Mouse (Mus musculus) lung, embryonic 16.5 days (tissue): Measurements from ENCODE around the gene Tjp1. TPM values are rescaled to one million over a fixed set of nuclear protein-coding genes. Genes with fewer than 3 reads are reported as not detected.
A peak's percentile ranks its signal among the peaks of the same experiment; 100 is the strongest.

ENCODE experiments used
- ATAC-seq: fragments of 200-750 bp; cut with Nextera tagmentation; 2 replicates; pipeline ENCODE4 v1.8.0; 2017; ENCODE audit warnings: low read depth, mild to moderate bottlenecking, moderate library complexity
- H3K27ac ChIP-seq: fragments of 300-500 bp; sonication (generic); 2 replicates; pipeline ENCODE4 v1.5.1; 2014; ENCODE audit warnings: mild to moderate bottlenecking, control low read depth, low read length
- H3K27me3 ChIP-seq: fragments of 300-500 bp; sonication (generic); 2 replicates; pipeline ENCODE4 v1.6.1; 2014; ENCODE audit warnings: low read depth, low read length, mixed read lengths; ENCODE audit not compliant: control insufficient read depth, insufficient read depth
- H3K36me3 ChIP-seq: fragments of 300-500 bp; sonication (generic); 2 replicates; pipeline ENCODE4 v1.6.1; 2014; ENCODE audit warnings: low read length; ENCODE audit not compliant: control insufficient read depth, insufficient read depth
- H3K4me1 ChIP-seq: fragments of 300-500 bp; sonication (generic); replicated peaks from 2 replicates; pipeline ENCODE4 v1.6.1; 2014; ENCODE audit warnings: low read length, mixed read lengths; ENCODE audit not compliant: control insufficient read depth, insufficient read depth
- H3K4me2 ChIP-seq: fragments of 300-500 bp; sonication (generic); 2 replicates; pipeline ENCODE4 v1.6.1; 2014; ENCODE audit warnings: low read depth, low read length, control low read depth
- H3K4me3 ChIP-seq: fragments of 300-500 bp; sonication (generic); 2 replicates; pipeline ENCODE4 v1.5.1; 2014; ENCODE audit warnings: mild to moderate bottlenecking, low read length, control low read depth
- H3K9ac ChIP-seq: fragments of 300-500 bp; sonication (generic); 2 replicates; pipeline ENCODE4 v1.6.1; 2014; ENCODE audit warnings: low read length, control low read depth
- H3K9me3 ChIP-seq: fragments of 300-500 bp; sonication (generic); 2 replicates; pipeline ENCODE4 v1.6.1; 2016; ENCODE audit warnings: low read length; ENCODE audit not compliant: control insufficient read depth
- WGBS: fragments of 180-500 bp; shearing (Covaris S2); extraction: QIAGEN DNeasy Blood & Tissue Kit; methylation state at CpG from one replicate; pipeline ENCODE4 v1.1.7; 2014; 5-methylcytosine and 5-hydroxymethylcytosine counted together
- polyA plus RNA-seq: library from polyadenylated mRNA; unstranded; fragments of >200 nt; fragmentation: Nextera tagmentation; extraction: Ambion mirVana; gene quantifications from 2 replicates; pipeline ENCODE4 v1.2.1, GENCODE M21; 2015

Gene Tjp1
- polyA plus RNA-seq, 1 experiment from 2014 or later: 41.1 TPM

DNA sequence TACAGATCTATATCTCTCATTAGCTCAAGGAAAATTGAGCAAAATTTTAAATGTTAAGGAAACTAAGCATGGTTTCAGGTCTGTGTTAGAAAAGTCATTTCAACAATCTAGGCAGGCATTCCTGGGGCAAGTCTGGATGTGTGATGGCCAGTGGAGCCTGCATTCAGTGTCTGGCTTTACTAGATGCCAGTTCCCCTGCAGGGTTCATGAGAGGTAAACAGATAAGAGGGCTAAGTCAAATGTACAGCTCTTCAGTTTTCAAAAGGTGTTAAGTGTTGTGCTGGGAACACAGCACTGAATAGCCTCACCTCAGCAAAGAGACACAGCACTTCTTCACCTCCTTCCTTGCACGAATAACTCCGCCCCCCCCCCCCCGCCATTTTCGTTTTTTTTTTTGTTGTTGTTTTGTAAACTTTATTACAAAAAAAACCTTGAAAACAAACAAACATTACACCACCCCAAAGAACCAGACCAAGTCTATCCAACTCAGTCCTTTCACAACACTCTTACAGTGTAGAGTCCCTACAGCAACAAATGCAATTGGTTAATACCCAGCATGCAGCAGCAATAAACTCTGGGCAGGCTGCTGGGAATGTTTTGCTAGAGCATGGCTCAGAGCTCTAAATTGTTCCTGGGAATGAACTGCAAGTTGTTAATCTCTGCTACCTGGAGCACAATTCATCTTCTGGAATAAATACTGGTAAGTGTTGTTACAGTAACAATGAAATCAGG lies 177.1 kb downstream of the Tjp1 start:
- peaks cover 2% of the 10 kb centered on the region; the same call in 1 of the 2 replicates for H3K36me3 ChIP-seq
- H3K9me3 ChIP-seq: no peaks in the 10 kb centered on the region
- no peaks in the 10 kb centered on the region for H3K27me3 ChIP-seq
- H3K27ac ChIP-seq: no peak overlapping the region
- no peak for ATAC-seq
- WGBS: 67% methylated on average over 4 of the region's 4 CpGs
- H3K4me3 ChIP-seq: no peak overlapping the region
- H3K4me1 ChIP-seq: peaks cover 2% of the 10 kb centered on the region; the same call in 1 of the 2 replicates
- H3K9ac ChIP-seq: no peak overlapping the region
- H3K4me2 ChIP-seq: no peak overlapping the region

DNA sequence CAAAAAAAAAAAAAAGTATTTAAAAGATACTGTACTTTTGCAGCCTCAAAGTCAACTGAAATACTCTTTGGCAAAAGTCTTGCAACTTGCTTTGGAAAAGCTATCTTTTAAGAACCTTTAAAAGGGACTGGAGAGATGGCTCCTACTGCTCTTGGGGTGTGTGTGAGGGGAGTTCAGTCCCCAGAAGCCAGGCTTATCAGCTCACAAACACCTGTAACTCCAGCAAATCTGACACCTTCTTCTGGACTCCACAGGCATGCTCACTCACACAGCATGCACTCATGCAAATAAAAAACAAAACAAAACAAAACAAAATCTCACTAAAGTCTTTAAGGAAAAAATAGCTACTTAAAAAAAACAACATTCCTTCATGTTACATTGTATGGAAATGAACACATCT lies 179.0 kb downstream of the Tjp1 start:
- Histone ChIP-seq H3K27me3 (no peaks in the 10 kb centered on the region), H3K9me3 (no peaks in the 10 kb centered on the region), H3K27ac (no peak overlapping the region), H3K4me1 (no peaks in the 10 kb centered on the region), H3K9ac (no peak overlapping the region), H3K4me3 (no peak overlapping the region), H3K36me3 (peaks cover 2% of the 10 kb centered on the region; the same call in 1 of the 2 replicates), H3K4me2 (no peak overlapping the region)
- no peak for ATAC-seq

DNA sequence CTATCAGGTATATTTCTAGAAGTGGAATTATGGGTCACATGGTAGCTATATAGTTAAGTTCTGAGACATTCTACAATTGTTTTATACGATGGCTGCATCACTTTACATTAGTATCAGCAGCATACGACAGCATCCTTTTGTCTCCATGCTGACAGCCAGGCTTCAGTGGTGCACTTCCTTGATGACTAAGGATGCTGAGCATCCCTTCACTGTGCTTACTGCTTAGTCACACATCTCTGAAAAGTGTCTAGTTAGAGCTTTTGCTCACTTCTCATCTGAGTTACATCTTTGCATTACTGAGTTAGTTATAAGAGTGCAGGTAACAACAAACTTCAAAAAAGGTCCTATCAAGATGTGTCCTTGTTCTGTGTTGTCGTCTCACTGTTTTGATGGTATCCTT lies 182.3 kb downstream of the Tjp1 start:
- ATAC-seq: no peak
- no peak overlapping the region for H3K4me2 ChIP-seq
- no peak overlapping the region for H3K27ac ChIP-seq
- no peaks in the 10 kb centered on the region for H3K9me3 ChIP-seq
- 69% methylated on average over 3 of the region's 3 CpGs for WGBS
- H3K4me3 ChIP-seq: no peak overlapping the region
- no peaks in the 10 kb centered on the region for H3K4me1 ChIP-seq
- H3K27me3 ChIP-seq: no peaks in the 10 kb centered on the region
- H3K9ac ChIP-seq: no peak overlapping the region
- peaks cover 13% of the 10 kb centered on the region for H3K36me3 ChIP-seq

DNA sequence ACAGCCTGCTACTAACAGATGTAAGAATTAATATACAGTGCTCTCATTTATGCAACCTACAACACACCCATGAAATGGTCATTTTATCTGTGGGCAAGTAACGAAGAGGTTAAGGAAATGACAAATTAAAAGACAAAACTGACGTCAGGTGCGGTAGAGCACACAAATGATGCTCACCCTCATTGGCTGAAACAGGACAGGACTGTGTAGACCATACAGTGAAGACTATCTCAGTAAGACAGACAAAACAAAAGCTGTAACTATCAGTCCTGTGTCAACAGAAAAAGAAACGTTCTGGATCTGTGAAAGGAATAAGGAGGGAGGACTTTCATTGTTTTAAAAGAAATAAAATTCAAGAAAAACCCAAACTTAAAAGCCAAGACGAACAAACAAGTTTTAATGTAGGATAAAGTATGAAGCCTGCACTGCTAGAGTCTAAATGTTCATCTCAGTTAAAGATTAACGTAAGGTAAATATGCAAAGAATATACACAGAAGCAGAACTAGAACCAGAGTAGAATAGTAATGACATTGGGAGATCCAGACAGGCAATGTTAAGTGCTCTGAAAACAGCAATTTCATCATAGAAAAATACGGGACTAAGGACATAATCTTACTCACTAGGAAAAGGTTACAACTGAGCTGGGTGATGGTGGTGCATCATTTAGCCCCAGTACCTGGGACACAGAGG lies 189.9 kb downstream of the Tjp1 start:
- Histone ChIP-seq H3K36me3 (peaks cover 45% of the 10 kb centered on the region), H3K9me3 (no peaks in the 10 kb centered on the region)
- WGBS: 71% methylated on average over 7 of the region's 7 CpGs

DNA sequence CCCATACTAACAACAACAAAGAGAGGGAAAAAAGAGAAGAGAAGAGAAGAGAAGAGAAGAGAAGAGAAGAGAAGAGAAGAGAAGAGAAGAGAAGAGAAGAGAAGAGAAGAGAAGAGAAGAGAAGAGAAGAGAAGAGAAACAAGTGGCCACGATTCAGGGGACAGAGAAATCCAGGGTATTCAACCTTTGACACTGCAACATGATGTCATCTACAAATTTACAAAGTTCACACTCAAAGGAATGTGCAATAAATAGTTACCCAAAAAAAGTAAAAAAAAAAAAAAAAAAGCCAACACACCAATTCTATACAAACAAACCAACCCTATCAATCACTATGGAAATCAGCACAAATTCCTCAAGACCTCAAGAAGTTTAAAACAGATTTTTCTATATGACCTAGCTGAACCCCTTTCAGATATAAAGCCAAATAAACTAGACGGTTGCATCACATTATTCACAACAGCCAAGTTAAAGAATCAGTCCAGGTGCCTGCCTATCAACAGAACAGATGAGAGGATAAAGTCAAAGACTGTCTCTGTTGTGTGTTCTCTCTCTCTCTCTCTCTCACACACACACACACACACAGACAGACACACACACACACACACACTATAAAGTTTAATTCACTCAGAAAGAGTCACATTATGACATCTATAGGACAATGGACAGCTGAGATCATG lies 194.4 kb downstream of the Tjp1 start:
- H3K27ac ChIP-seq: no peak overlapping the region
- H3K4me3 ChIP-seq: no peak overlapping the region
- no peak overlapping the region for H3K4me2 ChIP-seq
- no peak overlapping the region for H3K9ac ChIP-seq
- H3K9me3 ChIP-seq: no peaks in the 10 kb centered on the region
- H3K27me3 ChIP-seq: no peaks in the 10 kb centered on the region
- WGBS: 63% methylated on average over 2 of the region's 2 CpGs
- ATAC-seq: no peak
- H3K36me3 ChIP-seq: peaks cover 26% of the 10 kb centered on the region
- no peaks in the 10 kb centered on the region for H3K4me1 ChIP-seq

More for the DNA sequence above, 189.9 kb downstream of the Tjp1 start:
- ATAC-seq: no peak
- Histone ChIP-seq H3K9ac (no peak overlapping the region), H3K27me3 (no peaks in the 10 kb centered on the region), H3K4me3 (no peak overlapping the region), H3K4me1 (no peaks in the 10 kb centered on the region), H3K27ac (no peak overlapping the region), H3K4me2 (no peak overlapping the region)

DNA sequence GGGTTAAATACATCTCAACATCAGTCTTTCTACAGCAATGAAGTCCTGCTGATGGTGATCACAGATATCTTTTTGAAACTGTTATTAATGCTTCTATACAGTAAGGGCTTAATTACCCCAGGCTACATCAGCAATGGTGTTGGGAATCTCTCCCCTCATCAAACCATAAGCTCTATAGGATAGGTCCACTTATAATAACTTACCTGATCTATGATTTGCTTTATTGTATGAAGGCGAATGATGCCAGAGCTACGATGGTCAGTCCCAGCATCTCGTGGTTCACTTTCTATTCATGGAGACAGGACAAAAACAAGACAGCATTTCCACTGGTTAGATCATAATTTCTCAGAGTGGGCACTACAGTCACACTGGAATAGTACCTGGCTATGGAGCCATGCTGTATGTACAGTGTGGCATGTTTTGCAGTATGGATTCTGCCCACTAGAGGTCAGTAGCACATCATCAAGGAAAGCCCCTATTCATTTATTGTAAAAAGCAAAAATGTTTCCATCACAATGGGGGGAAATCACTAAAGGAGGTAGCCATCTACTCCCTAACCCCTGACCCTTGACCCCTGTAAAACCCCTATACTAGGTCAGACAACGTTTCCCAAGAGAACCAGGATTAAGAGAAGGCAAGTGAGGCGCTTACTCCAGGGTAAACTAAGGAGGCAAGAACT lies 208.4 kb downstream of the Tjp1 start:
- no peak overlapping the region for H3K4me3 ChIP-seq
- H3K27ac ChIP-seq: no peak overlapping the region
- peak; percentile 52; the same call in 1 of the 2 replicates for ATAC-seq
- peaks cover 36% of the 10 kb centered on the region for H3K36me3 ChIP-seq
- no peaks in the 10 kb centered on the region for H3K9me3 ChIP-seq
- H3K4me1 ChIP-seq: no peaks in the 10 kb centered on the region
- H3K9ac ChIP-seq: no peak overlapping the region
- no peaks in the 10 kb centered on the region for H3K27me3 ChIP-seq
- no peak overlapping the region for H3K4me2 ChIP-seq
- 68% methylated on average over 5 of the region's 5 CpGs for WGBS

DNA sequence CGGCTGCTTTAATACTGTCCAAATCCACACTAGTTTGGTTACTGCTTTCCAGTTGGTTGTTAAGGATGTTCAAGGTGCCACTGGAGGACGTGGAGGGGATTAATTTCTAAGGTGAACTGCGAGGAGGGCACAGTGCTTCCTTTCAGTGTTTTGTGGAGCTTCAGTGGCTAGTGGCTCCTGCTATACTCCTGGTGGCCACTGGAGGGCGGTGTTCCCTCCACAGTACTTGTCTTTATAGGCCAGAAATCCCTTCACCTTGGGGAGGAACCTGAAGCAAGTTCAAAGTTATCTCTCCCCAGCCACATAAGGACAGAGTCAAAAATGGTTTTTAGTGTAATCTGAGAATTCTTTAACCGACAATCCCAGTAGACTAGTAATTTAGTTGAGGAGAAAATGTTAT lies 210.2 kb downstream of the Tjp1 start:
- Histone ChIP-seq H3K27me3 (no peaks in the 10 kb centered on the region), H3K36me3 (peaks cover 43% of the 10 kb centered on the region), H3K4me2 (no peak overlapping the region), H3K9me3 (no peaks in the 10 kb centered on the region), H3K27ac (no peak overlapping the region), H3K9ac (no peak overlapping the region), H3K4me3 (no peak overlapping the region), H3K4me1 (no peaks in the 10 kb centered on the region)
- whole genome bisulfite sequencing: 30% methylated on average over 5 of the region's 5 CpGs
- ATAC-seq: no peak

DNA sequence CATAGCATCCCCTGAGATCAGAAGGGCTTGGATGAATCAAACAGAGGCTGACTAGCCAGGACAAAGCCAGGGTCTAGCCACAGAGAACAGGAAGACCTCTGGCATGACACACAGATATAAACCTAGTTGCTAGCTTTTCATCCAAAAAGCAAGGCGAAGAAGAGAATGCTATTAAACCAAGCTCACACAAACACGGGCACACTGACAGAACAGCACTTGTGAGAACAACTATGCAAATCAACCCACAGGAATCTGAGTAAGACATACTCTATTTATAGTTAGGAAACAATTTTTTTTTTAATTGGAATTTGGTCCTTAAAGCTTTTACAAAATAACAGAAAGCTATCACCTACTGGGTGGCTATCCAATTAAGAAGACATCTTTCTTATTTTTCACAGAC lies 212.4 kb downstream of the Tjp1 start:
- no peak overlapping the region for H3K4me2 ChIP-seq
- ATAC-seq: no peak
- H3K4me3 ChIP-seq: no peak overlapping the region
- WGBS: 95% methylated on average over 2 of the region's 2 CpGs
- H3K4me1 ChIP-seq: no peaks in the 10 kb centered on the region
- peaks cover 54% of the 10 kb centered on the region for H3K36me3 ChIP-seq
- H3K9ac ChIP-seq: no peak overlapping the region
- no peaks in the 10 kb centered on the region for H3K9me3 ChIP-seq
- H3K27me3 ChIP-seq: no peaks in the 10 kb centered on the region
- H3K27ac ChIP-seq: no peak overlapping the region
